Mouse (Mus musculus) kidney, adult 2 months (tissue): Measurements from ENCODE around the gene Dcbld2.

Experiments used
- CTCF ChIP-seq: fragments of 200-500 bp; conservative IDR thresholded peaks from 2 replicates; pipeline ENCODE4 v1.5.1; 2011; ENCODE audit warnings: low read depth, mild to moderate bottlenecking, control low read depth, low read length, moderate library complexity, mixed read lengths; ENCODE audit not compliant: insufficient read depth, insufficient read length
- POLR2A ChIP-seq: fragments of 200-500 bp; IDR thresholded peaks from one replicate; pipeline ENCODE4 v1.6.1; 2011; ENCODE audit warnings: low read depth, low read length, control low read depth

DNA sequence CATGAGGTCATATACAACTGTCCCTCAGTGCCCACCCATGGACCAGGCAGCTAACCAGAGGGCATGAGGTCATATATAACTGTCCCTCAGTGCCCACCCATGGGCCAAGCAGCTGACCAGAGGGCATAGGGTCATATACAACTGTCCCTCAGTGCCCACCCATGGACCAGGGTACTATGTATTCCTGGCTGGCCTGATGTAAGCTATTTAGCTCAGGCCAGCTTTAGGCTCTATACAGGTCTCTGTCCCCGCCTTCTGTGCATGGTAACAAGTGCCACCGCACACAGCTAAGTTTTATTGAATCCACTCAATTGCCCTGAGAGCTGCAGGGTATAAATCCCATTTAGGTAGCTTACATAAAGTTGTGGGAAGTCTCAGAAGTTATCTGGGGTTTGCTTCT is 7.3 kb downstream of the Dcbld2 start:
- TF ChIP-seq POLR2A (no peak), CTCF (no peak)
